Mouse (Mus musculus): Measurements from ENCODE around the gene Cenpt. TPM values are rescaled to one million over a fixed set of nuclear protein-coding genes. Genes with fewer than 3 reads are reported as not detected.
A peak's percentile ranks its signal among the peaks of the same experiment; 100 is the strongest.

The Cenpt gene
- total and polyA plus RNA-seq, 2 experiments from 2014 or later: 12.9 to 28.3 TPM

DNA sequence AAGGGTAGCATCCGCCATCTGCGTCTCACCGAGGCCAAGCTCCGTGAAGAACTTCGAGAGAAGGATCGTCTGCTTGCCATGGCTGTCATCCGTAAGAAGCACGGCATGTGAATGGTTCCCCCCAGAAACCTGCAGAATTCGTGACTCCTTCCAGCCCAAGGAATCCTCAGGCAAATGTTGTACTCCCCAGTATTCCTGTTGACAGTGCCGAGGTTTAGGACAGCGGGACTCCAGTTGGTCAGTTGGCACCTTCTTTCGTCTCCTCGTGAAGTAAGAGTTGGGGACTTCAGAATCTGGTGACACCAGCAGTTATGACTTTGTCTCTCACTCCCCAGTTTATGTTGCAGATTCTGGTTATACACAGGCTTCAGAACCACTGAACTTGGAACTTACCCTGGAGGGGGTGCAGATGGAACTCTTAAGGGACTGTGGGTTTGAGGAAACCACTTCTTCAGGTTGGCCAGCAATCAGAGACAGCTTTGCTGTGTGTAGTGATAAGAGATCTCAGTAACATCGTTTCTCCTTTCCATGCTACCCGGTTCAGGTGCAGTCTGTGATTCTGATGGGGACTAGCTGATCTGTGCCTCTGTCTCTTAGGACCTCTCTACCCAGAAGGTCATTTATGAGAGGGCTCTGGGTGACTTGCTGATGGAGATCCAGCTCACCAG lies 3.2 kb upstream of the Cenpt start:
- H3K36me3 ChIP-seq (replicated peaks; ENCODE audit: control insufficient read depth, insufficient read depth, low read length): no peaks in the 10 kb centered on the region
- DNase-seq (ENCODE audit: low spot score): no peak
- peak overlapping the region; percentile 68 for H3K4me3 ChIP-seq (ENCODE audit: low read depth, low read length)
- H3K4me2 ChIP-seq (ENCODE audit: low read depth, low read length): peak overlapping the region; percentile 91
- peaks cover 27% of the 10 kb centered on the region for H3K4me1 ChIP-seq (ENCODE audit: control insufficient read depth, insufficient read depth)
- peak overlapping the region; percentile 84 for H3K27ac ChIP-seq (ENCODE audit: low read depth)
- H3K27me3 ChIP-seq (ENCODE audit: control insufficient read depth, insufficient read depth, low read length): no peaks in the 10 kb centered on the region
- ATAC-seq (ENCODE audit: insufficient read depth, low read depth): no peak
- TF ChIP-seq CTCF (IDR thresholded peaks at IDR 0.05; ENCODE audit: low read depth) (no peak), EP300 (IDR thresholded peaks at IDR 0.05; ENCODE audit: low read depth) (no peak)
- H3K9ac ChIP-seq (replicated peaks; ENCODE audit: low read depth, low read length): peak overlapping the region; percentile 70
- 7% methylated on average over 15 of the region's 15 CpGs for WGBS
- no peaks in the 10 kb centered on the region for H3K9me3 ChIP-seq (replicated peaks; ENCODE audit: control insufficient read depth, low read length)

- Histone ChIP-seq H3K4me1 (ENCODE audit: control insufficient read depth, insufficient read depth) (peaks cover 30% of the 10 kb centered on the region), H3K27ac (ENCODE audit: low read depth) (peak overlapping the region; percentile 84), H3K4me2 (ENCODE audit: low read depth, low read length) (peak overlapping the region; percentile 91), H3K27me3 (ENCODE audit: control insufficient read depth, insufficient read depth, low read length) (no peaks in the 10 kb centered on the region), H3K9me3 (replicated peaks; ENCODE audit: control insufficient read depth, low read length) (no peaks in the 10 kb centered on the region), H3K9ac (replicated peaks; ENCODE audit: low read depth, low read length) (peak overlapping the region; percentile 70), H3K4me3 (ENCODE audit: low read depth, low read length) (peak overlapping the region; percentile 68), H3K36me3 (replicated peaks; ENCODE audit: control insufficient read depth, insufficient read depth, low read length) (no peaks in the 10 kb centered on the region)
- TF ChIP-seq CTCF (IDR thresholded peaks at IDR 0.05; ENCODE audit: low read depth): 0 out of 2 replicates have a peak, but pooled peaks have one; percentile 6
- TF ChIP-seq EP300 (IDR thresholded peaks at IDR 0.05; ENCODE audit: low read depth): 0 out of 2 replicates have a peak, but pooled peaks have one; percentile 47
- WGBS: 0% methylated on average over 71 of the region's 71 CpGs
- peak; percentile 28 for ATAC-seq (ENCODE audit: insufficient read depth, low read depth)
- no peak for DNase-seq (ENCODE audit: low spot score)
These were observed 2.4 kb upstream of the Cenpt start for GRCm38 (mm10) chr8:105855248-105856167.

DNA sequence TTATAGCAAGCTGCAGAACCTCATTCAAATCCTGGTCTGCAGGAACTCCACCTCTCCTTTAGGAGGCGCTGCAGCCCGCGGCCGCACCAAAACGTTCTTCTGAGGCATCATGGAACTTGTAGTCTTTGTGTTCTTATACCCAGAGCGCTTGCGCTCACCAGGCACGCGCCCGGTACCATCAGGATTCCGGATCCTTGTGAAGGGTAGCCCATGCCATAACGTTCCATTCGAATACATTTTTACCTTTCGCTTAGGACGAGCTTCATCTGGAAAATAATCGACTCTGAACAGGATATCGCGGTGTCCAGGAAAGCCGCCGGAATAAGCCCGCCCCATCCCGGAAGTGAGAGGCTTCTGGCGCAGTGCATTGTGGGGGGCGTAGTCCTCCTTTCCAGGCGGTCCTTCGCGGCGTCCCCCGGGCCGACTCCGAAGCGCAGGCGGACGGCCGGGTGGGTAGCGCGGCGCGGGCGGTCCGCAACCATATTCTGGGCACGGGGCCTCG lies 1.7 kb upstream of the Cenpt start, which contains the start of gene Thap11:
Gene Thap11 (plus strand): TSS at position 418 of the 502 bp plus-strand sequence.
- Histone ChIP-seq H3K27me3 (ENCODE audit: control insufficient read depth, insufficient read depth, low read length) (no peaks in the 10 kb centered on the region), H3K4me1 (ENCODE audit: control insufficient read depth, insufficient read depth) (peaks cover 33% of the 10 kb centered on the region), H3K4me3 (ENCODE audit: low read depth, low read length) (peak within 1 kb of the TSS; percentile 68), H3K4me2 (ENCODE audit: low read depth, low read length) (peak within 1 kb of the TSS; percentile 91), H3K27ac (ENCODE audit: low read depth) (peak within 1 kb of the TSS; percentile 84), H3K9me3 (replicated peaks; ENCODE audit: control insufficient read depth, low read length) (no peaks in the 10 kb centered on the region), H3K36me3 (replicated peaks; ENCODE audit: control insufficient read depth, insufficient read depth, low read length) (0 out of 2 replicates have a peak, but pooled peaks cover under 1% of the 10 kb centered on the region), H3K9ac (replicated peaks; ENCODE audit: low read depth, low read length) (peak within 1 kb of the TSS; percentile 70)
- peak; percentile 82 for TF ChIP-seq CTCF (IDR thresholded peaks at IDR 0.05; ENCODE audit: low read depth)
- TF ChIP-seq EP300 (IDR thresholded peaks at IDR 0.05; ENCODE audit: low read depth): peak; percentile 72; the same call in 1 of the 2 replicates
- DNase-seq (ENCODE audit: low spot score) (peak; percentile 93), ATAC-seq (ENCODE audit: insufficient read depth, low read depth) (peak; percentile 92)
- WGBS: under 1% methylated on average over 43 of the region's 43 CpGs

- H3K36me3 ChIP-seq (replicated peaks; ENCODE audit: control insufficient read depth, insufficient read depth, low read length): peaks cover 5% of the 10 kb centered on the region
- TF ChIP-seq EP300 (IDR thresholded peaks at IDR 0.05; ENCODE audit: low read depth) (no peak), CTCF (IDR thresholded peaks at IDR 0.05; ENCODE audit: low read depth) (no peak)
- peak overlapping the region; percentile 70 for H3K9ac ChIP-seq (replicated peaks; ENCODE audit: low read depth, low read length)
- WGBS: 22% methylated on average over 8 of the region's 8 CpGs
- H3K4me1 ChIP-seq (ENCODE audit: control insufficient read depth, insufficient read depth): peaks cover 29% of the 10 kb centered on the region
- no peaks in the 10 kb centered on the region for H3K27me3 ChIP-seq (ENCODE audit: control insufficient read depth, insufficient read depth, low read length)
- H3K9me3 ChIP-seq (replicated peaks; ENCODE audit: control insufficient read depth, low read length): no peaks in the 10 kb centered on the region
- H3K4me2 ChIP-seq (ENCODE audit: low read depth, low read length): peak overlapping the region; percentile 91
- H3K4me3 ChIP-seq (ENCODE audit: low read depth, low read length): peak overlapping the region; percentile 68
- peak; percentile 1; the same call in 1 of the 2 replicates for ATAC-seq (ENCODE audit: insufficient read depth, low read depth)
- H3K27ac ChIP-seq (ENCODE audit: low read depth): no peak overlapping the region
- no peak for DNase-seq (ENCODE audit: low spot score)
These were observed 1.2 kb upstream of the Cenpt start for GRCm38 (mm10) chr8:105854303-105854702.

GRCm38 (mm10) chr8:105852146-105852729 lies 840 bp downstream of the Cenpt start:
- 78% methylated on average over 12 of the region's 12 CpGs for WGBS
- H3K4me1 ChIP-seq (ENCODE audit: control insufficient read depth, insufficient read depth): peaks cover 22% of the 10 kb centered on the region
- 0 out of 2 replicates have a peak overlapping the region, but pooled peaks have one; percentile 72 for H3K4me2 ChIP-seq (ENCODE audit: low read depth, low read length)
- no peak for ATAC-seq (ENCODE audit: insufficient read depth, low read depth)
- H3K9me3 ChIP-seq (replicated peaks; ENCODE audit: control insufficient read depth, low read length): no peaks in the 10 kb centered on the region
- H3K27ac ChIP-seq (ENCODE audit: low read depth): no peak overlapping the region
- H3K4me3 ChIP-seq (ENCODE audit: low read depth, low read length): peak overlapping the region; percentile 63
- peaks cover 25% of the 10 kb centered on the region for H3K36me3 ChIP-seq (replicated peaks; ENCODE audit: control insufficient read depth, insufficient read depth, low read length)
- no peak overlapping the region; the same call in 1 of the 2 replicates for H3K9ac ChIP-seq (replicated peaks; ENCODE audit: low read depth, low read length)
- no peak for DNase-seq (ENCODE audit: low spot score)
- TF ChIP-seq EP300 (IDR thresholded peaks at IDR 0.05; ENCODE audit: low read depth) (no peak), CTCF (IDR thresholded peaks at IDR 0.05; ENCODE audit: low read depth) (no peak)
- no peaks in the 10 kb centered on the region for H3K27me3 ChIP-seq (ENCODE audit: control insufficient read depth, insufficient read depth, low read length)
